Mouse (Mus musculus) C2C12 (cell line): ENCODE results near the gene Clstn2.

ENCODE experiments used
- CTCF ChIP-seq: IDR thresholded peaks from one replicate; pipeline ENCODE4 v1.5.1; 2011; ENCODE audit not compliant: control insufficient read depth, insufficient read depth, insufficient read length
- MAX ChIP-seq: IDR thresholded peaks from one replicate; pipeline ENCODE4 v1.6.1; 2011; ENCODE audit warnings: mild to moderate bottlenecking, control low read depth
- MYOG ChIP-seq: IDR thresholded peaks from one replicate; pipeline ENCODE4 v1.6.1; 2011; ENCODE audit not compliant: control insufficient read depth, insufficient read length; ENCODE audit errors: extremely low read depth
- USF1 ChIP-seq: IDR thresholded peaks from one replicate; pipeline ENCODE4 v1.6.1; 2011; ENCODE audit warnings: low read depth, mild to moderate bottlenecking, control low read depth, moderate library complexity

DNA sequence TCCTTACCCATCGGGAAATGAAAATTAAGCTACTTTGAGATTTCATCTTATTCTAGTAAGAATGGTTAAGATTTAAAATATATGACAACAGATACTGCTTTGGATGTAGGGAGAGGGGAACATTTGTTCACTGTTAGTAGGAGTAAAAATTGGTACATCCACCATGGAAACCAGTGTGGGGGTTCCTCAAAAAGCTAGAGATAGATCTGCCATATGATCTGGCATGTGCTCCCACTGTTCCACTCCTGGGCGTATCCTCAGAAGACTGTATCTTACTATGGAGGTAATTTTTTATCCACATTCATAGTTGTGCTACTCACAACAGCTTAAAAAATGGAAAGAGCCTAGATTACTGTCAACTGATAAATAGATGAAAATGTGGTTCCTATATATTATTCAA, 518.3 kb downstream of the Clstn2 start:
- TF ChIP-seq MYOG = no peak
- no peak for TF ChIP-seq CTCF
- TF ChIP-seq USF1 = no peak
- TF ChIP-seq MAX = no peak
